Mouse (Mus musculus) neural tube, embryonic 15.5 days (tissue): ENCODE measurements at regions not wholly inside any gene's neighbourhood (a gene's known extent, or its start where the extent isn't known, plus 50 kb on each side); places are given as distances from the start of the nearest gene placed in this dataset.

Experiments
- ATAC-seq: fragments of 200-750 bp; cut with Nextera tagmentation; 2 replicates; pipeline ENCODE4 v1.8.0; 2017; ENCODE audit warnings: mild to moderate bottlenecking, moderate TSS enrichment, moderate library complexity; ENCODE audit not compliant: low FRiP score
- H3K27ac ChIP-seq: fragments of 300-500 bp; sonication (generic); replicated peaks from 2 replicates; pipeline ENCODE4 v1.5.1; 2015; ENCODE audit warnings: mild to moderate bottlenecking, inconsistent platforms
- H3K27me3 ChIP-seq: fragments of 300-500 bp; sonication (generic); replicated peaks from 2 replicates; pipeline ENCODE4 v1.6.1; 2015; ENCODE audit warnings: inconsistent platforms
- H3K36me3 ChIP-seq: fragments of 300-500 bp; sonication (generic); 2 replicates; pipeline ENCODE4 v1.6.1; 2015; ENCODE audit warnings: inconsistent platforms
- H3K4me1 ChIP-seq: fragments of 300-500 bp; sonication (generic); 2 replicates; pipeline ENCODE4 v1.6.1; 2015; ENCODE audit warnings: inconsistent platforms
- H3K4me2 ChIP-seq: fragments of 300-500 bp; sonication (generic); 2 replicates; pipeline ENCODE4 v1.6.1; 2015; ENCODE audit warnings: inconsistent platforms, mild to moderate bottlenecking, moderate library complexity
- H3K4me3 ChIP-seq: fragments of 300-500 bp; sonication (generic); replicated peaks from 2 replicates; pipeline ENCODE4 v1.5.1; 2015; ENCODE audit warnings: mild to moderate bottlenecking, inconsistent platforms
- H3K9ac ChIP-seq: fragments of 300-500 bp; sonication (generic); replicated peaks from 2 replicates; pipeline ENCODE4 v1.6.1; 2015; ENCODE audit warnings: mild to moderate bottlenecking, inconsistent platforms
- H3K9me3 ChIP-seq: fragments of 300-500 bp; sonication (generic); replicated peaks from 2 replicates; pipeline ENCODE4 v1.6.1; 2016; ENCODE audit warnings: inconsistent platforms
- WGBS: fragments of 180-500 bp; shearing (Covaris S2); methylation state at CpG from one replicate; pipeline ENCODE4 v1.1.7; 2015; ENCODE audit warnings: mixed read lengths; 5-methylcytosine and 5-hydroxymethylcytosine counted together

DNA sequence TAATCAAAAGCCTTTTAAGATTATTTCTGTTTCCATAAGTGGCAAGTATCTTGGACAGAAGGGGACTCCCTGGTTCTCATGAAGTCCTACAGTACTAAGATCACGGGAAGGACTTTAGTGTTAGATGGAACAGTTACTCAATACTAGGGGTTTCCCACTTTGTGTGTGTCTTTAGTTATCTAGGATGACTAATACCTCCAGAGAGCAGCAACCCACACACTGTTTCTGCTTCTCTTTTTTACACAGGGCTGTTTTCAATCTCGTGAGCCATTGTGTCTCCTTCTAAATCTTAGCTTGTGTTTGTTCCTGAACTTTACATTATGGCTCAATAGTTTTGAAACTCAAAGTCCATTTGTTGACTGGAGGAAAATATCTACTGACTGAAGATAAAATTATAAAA is 496.5 kb upstream of the Impg1 start:
- no peak overlapping the region for H3K4me3 ChIP-seq
- no peak overlapping the region for H3K9ac ChIP-seq
- H3K36me3 ChIP-seq, result no peaks in the 10 kb centered on the region
- no peaks in the 10 kb centered on the region for H3K4me1 ChIP-seq
- ATAC-seq, result no peak
- WGBS, result 82% methylated on average over 2 of the region's 2 CpGs
- H3K9me3 ChIP-seq, result no peaks in the 10 kb centered on the region
- no peaks in the 10 kb centered on the region for H3K27me3 ChIP-seq
- no peak overlapping the region for H3K27ac ChIP-seq
- H3K4me2 ChIP-seq, result no peak overlapping the region

DNA sequence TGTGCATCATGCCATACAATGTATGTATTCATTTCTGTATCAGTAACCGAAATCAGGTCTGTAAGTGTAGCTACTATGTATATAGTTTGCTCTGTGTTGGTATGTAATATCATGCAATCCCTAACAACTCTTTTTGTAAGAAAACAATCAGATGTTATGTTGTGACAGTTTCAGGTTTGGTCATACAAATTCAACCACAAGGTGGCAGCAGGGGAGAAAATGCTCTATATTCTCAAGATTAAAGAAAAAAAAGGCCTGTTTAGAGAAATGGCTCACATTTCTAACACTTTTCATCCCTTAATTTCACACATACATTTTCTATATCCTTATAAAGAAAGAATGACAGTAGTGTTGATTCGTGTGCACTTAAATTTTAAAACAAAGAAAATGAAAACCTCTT is 477.7 kb upstream of the Impg1 start:
- no peaks in the 10 kb centered on the region for H3K36me3 ChIP-seq
- no peaks in the 10 kb centered on the region for H3K27me3 ChIP-seq
- no peak for ATAC-seq
- H3K4me1 ChIP-seq, result no peaks in the 10 kb centered on the region
- H3K9me3 ChIP-seq, result no peaks in the 10 kb centered on the region
- H3K4me3 ChIP-seq, result no peak overlapping the region
- no peak overlapping the region for H3K27ac ChIP-seq
- no peak overlapping the region for H3K4me2 ChIP-seq
- WGBS, result 68% methylated on average over 2 of the region's 2 CpGs
- no peak overlapping the region for H3K9ac ChIP-seq

DNA sequence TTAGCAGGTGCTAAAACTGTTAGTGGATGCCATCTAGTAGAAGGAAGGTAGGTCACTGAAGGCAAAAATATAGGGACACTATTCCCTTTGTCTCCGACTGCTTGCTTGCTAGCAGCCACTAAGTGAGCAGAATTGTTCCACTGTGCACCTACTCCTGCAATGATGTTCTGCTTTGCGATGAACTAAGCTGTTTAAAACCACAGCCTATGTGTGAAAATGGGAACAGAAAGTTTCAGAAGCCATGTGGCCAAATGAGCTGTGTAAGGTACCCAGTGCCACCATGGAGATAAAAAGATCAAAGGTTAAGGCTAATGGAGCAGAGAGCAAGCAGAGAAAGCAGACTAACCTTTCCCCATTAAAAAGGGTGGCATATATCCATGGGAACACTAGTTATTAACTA is 476.1 kb upstream of the Impg1 start:
- Histone ChIP-seq H3K9ac (no peak overlapping the region), H3K27me3 (no peaks in the 10 kb centered on the region), H3K9me3 (no peaks in the 10 kb centered on the region), H3K4me2 (no peak overlapping the region), H3K4me3 (no peak overlapping the region), H3K36me3 (no peaks in the 10 kb centered on the region), H3K4me1 (no peaks in the 10 kb centered on the region), H3K27ac (no peak overlapping the region)
- ATAC-seq, result no peak
- 70% methylated on average over 2 of the region's 2 CpGs for WGBS

DNA sequence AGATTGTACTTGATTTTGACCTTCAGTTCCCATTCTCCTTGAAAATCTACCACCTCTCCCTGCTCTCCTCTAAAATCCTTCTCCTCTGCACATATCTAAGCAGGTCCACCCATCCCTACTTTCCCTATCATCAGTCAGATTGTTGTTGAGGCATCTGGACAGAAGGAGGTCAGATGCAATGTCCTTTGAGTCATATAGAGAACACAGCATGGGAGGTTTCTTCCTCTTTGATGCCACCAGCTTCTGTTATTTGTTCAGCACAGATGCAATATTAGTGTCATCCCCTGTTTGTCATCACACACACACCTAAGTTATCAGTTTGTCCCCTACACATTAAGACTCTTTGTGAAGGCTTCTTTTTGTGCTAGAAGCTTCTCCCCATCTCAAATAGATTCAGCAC is 473.0 kb upstream of the Impg1 start:
- no peaks in the 10 kb centered on the region for H3K4me1 ChIP-seq
- no peak overlapping the region for H3K9ac ChIP-seq
- H3K9me3 ChIP-seq, result no peaks in the 10 kb centered on the region
- ATAC-seq, result no peak
- H3K27ac ChIP-seq, result no peak overlapping the region
- no peak overlapping the region for H3K4me3 ChIP-seq
- H3K4me2 ChIP-seq, result no peak overlapping the region
- no peaks in the 10 kb centered on the region for H3K27me3 ChIP-seq
- no peaks in the 10 kb centered on the region for H3K36me3 ChIP-seq

DNA sequence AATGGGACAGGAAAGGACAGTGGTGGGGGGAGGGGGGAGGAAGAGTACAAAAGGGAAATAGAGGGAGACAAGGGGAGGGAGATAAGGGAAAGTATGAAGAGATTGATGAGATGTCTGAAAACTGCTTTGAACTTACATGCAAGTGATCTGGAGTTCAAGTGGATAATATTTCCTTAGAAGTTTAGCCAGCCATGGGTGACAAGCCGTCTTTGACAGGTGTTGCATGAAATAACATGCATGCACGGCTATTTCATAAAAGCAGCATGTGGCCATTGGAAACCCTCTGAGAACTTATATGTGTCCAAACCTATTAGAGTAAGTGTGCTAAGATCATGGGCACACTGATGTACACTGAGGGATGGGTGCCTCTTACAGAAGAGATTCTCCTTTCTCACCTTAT is 465.3 kb upstream of the Impg1 start:
- ATAC-seq, result no peak
- no peaks in the 10 kb centered on the region for H3K4me1 ChIP-seq
- H3K4me3 ChIP-seq, result no peak overlapping the region
- H3K9ac ChIP-seq, result no peak overlapping the region
- H3K36me3 ChIP-seq, result no peaks in the 10 kb centered on the region
- H3K4me2 ChIP-seq, result no peak overlapping the region
- WGBS, result 74% methylated on average over 2 of the region's 2 CpGs
- H3K27me3 ChIP-seq, result no peaks in the 10 kb centered on the region
- H3K27ac ChIP-seq, result no peak overlapping the region
- H3K9me3 ChIP-seq, result no peaks in the 10 kb centered on the region

DNA sequence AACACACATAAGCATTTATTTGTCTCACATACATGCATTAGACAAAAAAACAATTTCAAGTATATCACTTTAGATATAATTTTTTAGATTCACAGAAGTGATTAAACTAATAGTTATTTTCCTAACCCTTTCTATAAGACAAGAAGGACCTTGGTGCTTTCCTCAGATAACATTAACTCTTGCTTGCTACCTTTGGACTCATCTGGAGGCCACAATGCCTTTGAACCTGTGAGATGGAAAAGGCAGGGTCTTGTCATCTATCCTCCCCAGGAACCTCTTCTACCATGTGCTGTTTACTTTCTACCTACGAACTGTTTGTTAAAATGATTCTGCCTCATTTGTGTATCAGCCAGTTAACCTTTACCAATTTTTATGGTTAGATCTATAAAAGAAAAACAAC is 455.0 kb upstream of the Impg1 start:
- no peak for ATAC-seq
- no peak overlapping the region for H3K4me3 ChIP-seq
- no peak overlapping the region for H3K27ac ChIP-seq
- H3K36me3 ChIP-seq, result no peaks in the 10 kb centered on the region
- H3K9ac ChIP-seq, result no peak overlapping the region
- no peaks in the 10 kb centered on the region for H3K9me3 ChIP-seq
- no peaks in the 10 kb centered on the region for H3K27me3 ChIP-seq
- 60% methylated on average over 1 of the region's 1 CpGs for WGBS
- no peaks in the 10 kb centered on the region for H3K4me1 ChIP-seq
- no peak overlapping the region for H3K4me2 ChIP-seq

DNA sequence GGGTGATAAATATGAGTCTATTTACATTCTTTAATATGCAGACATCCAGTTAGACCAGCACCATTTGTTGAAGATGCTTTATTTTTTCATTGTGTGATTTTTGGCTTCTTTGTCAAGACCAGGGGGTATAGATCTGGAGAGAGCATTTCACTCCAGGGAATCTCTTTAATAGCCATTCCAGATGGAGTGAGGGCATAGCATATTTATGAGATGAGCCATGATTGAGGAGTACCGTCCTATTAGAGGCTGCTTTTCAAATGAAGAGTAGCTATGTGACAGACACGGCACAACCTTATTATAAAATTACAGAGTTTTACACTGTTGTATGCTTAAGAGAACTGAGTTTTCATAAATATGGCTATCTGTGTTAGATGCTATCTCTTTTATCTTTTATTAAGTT is 448.6 kb upstream of the Impg1 start:
- H3K9me3 ChIP-seq, result no peaks in the 10 kb centered on the region
- H3K36me3 ChIP-seq, result no peaks in the 10 kb centered on the region
- H3K27ac ChIP-seq, result no peak overlapping the region
- no peak overlapping the region for H3K4me2 ChIP-seq
- no peaks in the 10 kb centered on the region for H3K27me3 ChIP-seq
- no peak overlapping the region for H3K4me3 ChIP-seq
- no peak overlapping the region for H3K9ac ChIP-seq
- 28% methylated on average over 2 of the region's 2 CpGs for WGBS
- no peaks in the 10 kb centered on the region for H3K4me1 ChIP-seq
- no peak for ATAC-seq

DNA sequence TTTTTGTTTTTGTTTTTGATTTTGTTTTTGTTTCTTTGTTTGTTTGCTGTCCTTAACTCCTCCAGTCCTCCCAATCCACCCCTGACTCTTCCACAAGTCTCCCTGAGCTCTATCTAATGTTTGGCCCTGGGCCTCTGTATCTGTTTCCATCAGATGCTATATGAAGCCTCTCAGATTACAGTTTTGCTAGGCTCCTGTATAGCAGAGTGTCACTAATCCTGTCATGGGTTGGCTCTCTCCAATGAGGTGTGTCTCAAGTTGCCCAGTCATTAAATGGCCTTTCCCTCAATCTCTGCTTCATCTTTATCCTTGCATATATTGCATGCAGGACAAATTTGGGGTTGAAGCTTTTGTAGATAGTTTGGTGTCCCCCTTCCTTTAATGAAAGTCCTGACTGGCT is 446.9 kb upstream of the Impg1 start:
- Histone ChIP-seq H3K4me1 (no peaks in the 10 kb centered on the region), H3K27ac (no peak overlapping the region), H3K9ac (no peak overlapping the region), H3K27me3 (no peaks in the 10 kb centered on the region), H3K4me3 (no peak overlapping the region), H3K4me2 (no peak overlapping the region), H3K9me3 (no peaks in the 10 kb centered on the region), H3K36me3 (no peaks in the 10 kb centered on the region)
- no peak for ATAC-seq

DNA sequence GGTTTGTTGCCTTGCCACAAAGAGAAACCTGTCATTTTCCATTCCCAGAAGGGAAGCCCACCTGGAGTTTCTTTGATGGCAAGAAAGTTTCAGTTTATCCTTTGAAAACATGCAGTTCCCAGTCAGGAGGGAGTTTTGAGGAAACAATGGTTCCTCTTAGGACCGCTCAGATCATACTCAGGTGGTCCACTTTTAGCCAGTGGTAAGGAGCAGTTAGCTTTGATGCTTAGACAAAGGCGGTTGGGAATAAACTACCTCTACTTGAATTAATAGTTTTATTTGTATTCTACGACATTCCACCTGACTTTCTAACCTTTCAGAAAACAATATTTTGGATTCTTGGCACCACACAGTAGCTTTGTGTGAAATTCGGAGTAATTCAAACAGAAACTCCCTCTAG is 401.5 kb upstream of the Impg1 start:
- no peaks in the 10 kb centered on the region for H3K36me3 ChIP-seq
- H3K27me3 ChIP-seq, result no peaks in the 10 kb centered on the region
- WGBS, result 83% methylated on average over 4 of the region's 4 CpGs
- no peaks in the 10 kb centered on the region for H3K9me3 ChIP-seq
- ATAC-seq, result no peak
- H3K27ac ChIP-seq, result no peak overlapping the region
- H3K4me2 ChIP-seq, result no peak overlapping the region
- no peak overlapping the region for H3K4me3 ChIP-seq
- no peaks in the 10 kb centered on the region for H3K4me1 ChIP-seq
- H3K9ac ChIP-seq, result no peak overlapping the region

DNA sequence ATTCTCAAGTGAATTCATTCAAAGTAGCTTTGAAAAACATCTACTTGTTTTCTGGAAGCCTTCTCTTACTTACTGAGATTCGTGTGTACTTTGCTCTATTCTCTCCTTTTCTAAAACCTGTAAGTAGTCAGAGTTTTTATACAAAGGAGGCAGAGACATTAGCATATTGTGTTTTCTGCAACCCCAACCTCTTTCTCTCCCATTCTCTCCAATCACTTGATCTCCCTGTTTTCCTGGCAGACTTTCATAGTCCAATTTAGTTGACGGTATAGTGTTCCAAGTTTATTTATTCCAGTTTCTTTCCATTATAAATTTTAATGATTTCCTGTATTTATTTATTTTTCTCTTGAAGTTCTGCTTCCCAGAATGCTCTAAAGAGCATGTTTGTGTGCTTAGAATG is 393.7 kb upstream of the Impg1 start:
- Histone ChIP-seq H3K36me3 (no peaks in the 10 kb centered on the region), H3K27me3 (no peaks in the 10 kb centered on the region), H3K27ac (no peak overlapping the region), H3K9me3 (no peaks in the 10 kb centered on the region), H3K4me2 (no peak overlapping the region), H3K9ac (no peak overlapping the region), H3K4me1 (no peaks in the 10 kb centered on the region), H3K4me3 (no peak overlapping the region)
- no peak for ATAC-seq
- WGBS, result 55% methylated on average over 2 of the region's 2 CpGs

DNA sequence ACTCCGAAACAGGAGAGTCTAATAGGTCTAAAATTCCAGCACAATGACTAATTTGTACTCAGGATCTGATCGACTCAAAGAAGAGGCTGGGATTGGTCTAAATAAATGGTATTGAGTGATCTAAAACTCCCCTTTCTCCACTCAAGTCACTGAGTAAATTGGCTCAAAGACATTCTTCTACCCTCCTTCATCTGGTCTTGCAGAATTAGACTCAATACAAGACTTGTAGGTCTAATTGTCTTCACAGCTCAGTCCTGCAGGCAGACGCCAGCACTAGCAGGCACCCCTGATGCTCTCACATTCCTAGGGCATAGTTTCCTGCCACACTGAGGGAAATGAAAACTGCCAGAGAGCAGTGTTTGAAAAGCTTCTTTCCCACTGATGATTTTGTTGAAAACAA is 382.9 kb upstream of the Impg1 start:
- no peak for ATAC-seq
- no peak overlapping the region for H3K9ac ChIP-seq
- H3K4me1 ChIP-seq, result no peaks in the 10 kb centered on the region
- H3K27ac ChIP-seq, result no peak overlapping the region
- 65% methylated on average over 3 of the region's 3 CpGs for WGBS
- H3K9me3 ChIP-seq, result no peaks in the 10 kb centered on the region
- H3K36me3 ChIP-seq, result no peaks in the 10 kb centered on the region
- H3K4me3 ChIP-seq, result no peak overlapping the region
- no peaks in the 10 kb centered on the region for H3K27me3 ChIP-seq
- H3K4me2 ChIP-seq, result no peak overlapping the region

DNA sequence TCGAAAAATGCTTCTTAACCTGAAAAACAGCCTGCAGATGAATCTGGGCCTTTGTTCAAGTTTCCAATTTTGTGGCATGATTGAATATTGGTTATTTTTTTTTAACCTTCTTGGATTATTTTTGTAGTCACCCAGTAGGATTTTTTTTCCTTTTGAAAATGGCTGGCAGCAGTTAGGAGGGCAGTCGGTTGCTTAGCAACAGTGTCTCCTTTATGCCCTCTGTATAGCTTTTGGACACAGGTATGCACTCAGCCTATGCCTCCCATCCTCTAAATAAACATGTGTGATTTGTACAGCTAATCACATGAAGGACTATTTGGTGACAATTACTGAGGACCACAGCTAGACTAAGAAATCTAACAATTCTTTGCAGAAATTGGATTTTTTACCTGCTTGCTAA is 367.5 kb upstream of the Impg1 start:
- no peaks in the 10 kb centered on the region for H3K27me3 ChIP-seq
- no peaks in the 10 kb centered on the region for H3K4me1 ChIP-seq
- ATAC-seq, result no peak
- no peaks in the 10 kb centered on the region for H3K9me3 ChIP-seq
- no peak overlapping the region for H3K4me2 ChIP-seq
- WGBS, result 93% methylated on average over 2 of the region's 2 CpGs
- no peak overlapping the region for H3K27ac ChIP-seq
- no peak overlapping the region for H3K9ac ChIP-seq
- no peak overlapping the region for H3K4me3 ChIP-seq
- no peaks in the 10 kb centered on the region for H3K36me3 ChIP-seq

DNA sequence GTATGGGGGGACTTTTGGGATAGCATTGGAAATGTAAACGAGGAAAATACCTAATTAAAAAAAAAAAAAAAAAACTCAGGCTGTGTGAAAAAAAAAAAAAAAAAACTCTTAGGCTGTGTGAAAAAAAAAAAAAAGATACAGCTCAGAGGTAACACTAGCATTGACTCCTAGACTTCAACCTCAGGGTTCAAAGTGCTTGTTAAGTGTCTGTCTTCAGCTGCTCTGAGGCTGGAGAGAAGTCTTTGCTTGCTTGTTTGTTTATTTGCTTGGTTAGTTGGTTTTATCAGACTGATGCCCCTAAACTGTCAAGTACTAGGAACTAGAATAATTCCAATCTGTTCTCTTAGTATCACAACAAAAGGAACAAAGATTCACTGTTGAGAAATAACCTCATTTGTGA is 360.1 kb upstream of the Impg1 start:
- WGBS, result 70% methylated on average over 1 of the region's 1 CpGs
- no peak overlapping the region for H3K27ac ChIP-seq
- no peak overlapping the region for H3K4me3 ChIP-seq
- H3K9me3 ChIP-seq, result no peaks in the 10 kb centered on the region
- no peak overlapping the region for H3K4me2 ChIP-seq
- H3K36me3 ChIP-seq, result no peaks in the 10 kb centered on the region
- no peaks in the 10 kb centered on the region for H3K4me1 ChIP-seq
- ATAC-seq, result no peak
- no peak overlapping the region for H3K9ac ChIP-seq
- H3K27me3 ChIP-seq, result no peaks in the 10 kb centered on the region
